Mouse (Mus musculus) lung, postnatal 4 days (tissue): ENCODE measurements around the gene Ddx39.

ENCODE experiments used
- DNase-seq, 2 experiments: peaks; one replicate each; pipeline ENCODE4 v3.0.0; 2021

Ddx39 gene

DNA sequence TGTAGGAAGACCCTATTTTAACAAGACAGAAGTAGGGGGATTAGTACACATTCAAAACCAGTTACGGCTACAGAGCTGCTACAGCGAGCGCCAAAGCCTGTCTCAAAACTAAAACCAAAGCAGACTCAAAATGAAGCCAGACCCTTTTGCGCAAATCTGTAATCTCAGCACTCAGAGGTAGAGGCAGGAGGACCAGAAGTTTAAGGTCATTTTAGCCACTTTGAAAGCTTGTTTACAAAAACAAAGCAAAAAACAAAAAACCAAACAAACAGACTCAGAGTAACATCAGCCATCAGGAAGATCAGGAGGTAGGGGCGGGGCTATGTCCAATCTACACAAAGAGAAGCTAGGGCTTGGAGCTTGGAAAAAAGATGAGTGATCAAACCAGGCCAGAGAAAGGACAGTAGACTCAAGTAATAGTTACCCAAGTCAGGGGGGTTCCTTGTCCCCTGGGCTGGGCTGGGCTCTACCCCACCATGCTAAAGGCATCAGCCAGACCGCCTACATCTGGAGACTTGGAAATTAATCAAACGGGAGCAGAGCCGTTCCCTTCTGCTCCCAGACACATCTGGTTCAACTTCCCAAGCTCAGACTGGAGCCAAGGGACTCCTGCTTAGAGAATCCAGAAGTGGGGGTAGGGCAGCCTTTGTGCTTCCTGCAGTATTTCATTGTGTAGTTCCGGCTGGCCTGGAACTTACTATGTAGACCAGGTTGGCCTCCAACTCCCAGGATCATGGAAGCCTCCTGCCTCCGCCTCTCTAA, 24.2 kb downstream of the Ddx39 start:
- DNase-seq = peak; percentile 30 to 51

GRCm38 (mm10) chr8:83739711-83740468, 24.9 kb downstream of the Ddx39 start:
- DNase-seq = peak; percentile 68 to 69

GRCm38 (mm10) chr8:83740586-83740975, 25.6 kb downstream of the Ddx39 start:
- peak in 1 of 2 experiments; percentile 27 for DNase-seq

GRCm38 (mm10) chr8:83740976-83741741, 26.2 kb downstream of the Ddx39 start, which contains the start of gene Adgre5:
Adgre5 (minus strand) TSS chr8:83741326.
- DNase-seq = peak; percentile 91 to 94

DNA sequence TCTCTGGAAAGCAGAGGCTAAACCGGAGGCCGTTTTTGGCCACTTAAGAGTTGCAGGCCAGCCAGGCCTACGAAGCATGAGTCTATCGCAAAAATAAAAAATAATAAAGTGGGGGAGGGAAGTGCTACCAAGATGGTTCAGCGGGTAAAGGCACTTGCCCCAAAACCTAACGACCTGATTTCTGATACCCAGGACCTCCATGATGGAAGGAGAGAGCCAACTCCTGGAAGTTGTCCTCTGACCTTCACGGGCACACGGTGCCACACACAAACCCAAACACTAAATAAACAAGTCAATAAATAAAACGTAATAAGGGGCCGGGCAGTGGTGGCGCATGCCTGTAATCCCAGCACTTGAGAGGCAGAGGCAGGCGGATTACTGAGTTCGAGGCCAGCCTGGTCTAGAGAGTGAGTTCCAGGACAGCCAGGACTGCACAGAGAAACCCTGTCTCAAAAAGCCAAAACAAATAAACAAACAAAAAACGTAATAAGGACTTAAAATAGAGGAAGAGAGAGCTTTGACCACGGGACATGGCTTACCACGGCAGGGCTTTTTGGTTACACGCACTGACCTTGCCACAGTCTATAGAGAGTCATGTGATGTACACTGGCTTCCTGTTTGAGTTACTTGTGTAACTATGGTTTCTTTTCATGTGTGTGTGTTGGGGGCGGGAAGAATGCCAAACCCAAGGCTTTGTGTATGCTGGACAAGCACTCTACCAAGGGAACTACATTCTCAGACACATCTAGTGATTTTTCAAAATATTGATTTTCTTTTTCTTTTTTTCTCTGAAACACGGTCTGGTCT, 27.1 kb downstream of the Ddx39 start:
- peak; percentile 63 to 72 for DNase-seq

DNA sequence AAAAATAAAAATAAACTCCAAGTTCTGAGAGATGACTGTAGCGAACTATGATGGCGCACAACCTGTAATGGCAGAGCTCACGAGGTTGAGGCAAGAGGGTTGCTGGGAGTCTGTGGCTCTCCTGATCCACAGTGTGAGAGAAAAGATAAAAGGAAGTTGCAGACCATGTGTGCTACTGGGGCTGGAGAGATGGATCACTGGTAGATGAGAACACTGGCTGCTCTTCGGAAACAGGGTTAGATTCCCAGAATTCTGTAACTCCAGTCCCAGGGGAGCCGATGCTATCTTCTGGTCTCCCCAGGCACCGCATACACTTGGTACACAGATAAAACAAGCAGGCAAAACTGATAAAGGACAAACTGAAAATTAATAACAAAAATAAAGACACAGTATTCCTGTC, 28.0 kb downstream of the Ddx39 start:
- no peak for DNase-seq

DNA sequence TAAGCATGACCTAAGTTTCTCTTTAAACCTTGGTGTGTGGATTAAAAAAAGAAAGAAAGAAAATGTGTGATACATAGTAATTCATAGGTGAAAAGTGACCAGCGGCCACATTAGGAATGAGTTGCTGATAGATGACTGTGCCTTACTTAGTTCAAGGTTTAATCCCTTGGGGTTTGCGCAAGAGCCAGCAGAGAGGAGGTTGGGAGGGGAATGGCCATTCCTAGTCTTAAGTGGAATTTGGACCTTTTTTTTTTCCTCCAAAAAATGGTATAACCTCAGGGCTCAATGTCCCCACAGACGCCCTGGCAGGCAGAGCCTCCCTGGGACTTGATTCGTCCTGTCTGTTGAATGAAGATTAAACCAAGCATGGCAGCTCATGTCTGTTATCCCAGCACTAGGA, 29.1 kb downstream of the Ddx39 start:
- no peak for DNase-seq

DNA sequence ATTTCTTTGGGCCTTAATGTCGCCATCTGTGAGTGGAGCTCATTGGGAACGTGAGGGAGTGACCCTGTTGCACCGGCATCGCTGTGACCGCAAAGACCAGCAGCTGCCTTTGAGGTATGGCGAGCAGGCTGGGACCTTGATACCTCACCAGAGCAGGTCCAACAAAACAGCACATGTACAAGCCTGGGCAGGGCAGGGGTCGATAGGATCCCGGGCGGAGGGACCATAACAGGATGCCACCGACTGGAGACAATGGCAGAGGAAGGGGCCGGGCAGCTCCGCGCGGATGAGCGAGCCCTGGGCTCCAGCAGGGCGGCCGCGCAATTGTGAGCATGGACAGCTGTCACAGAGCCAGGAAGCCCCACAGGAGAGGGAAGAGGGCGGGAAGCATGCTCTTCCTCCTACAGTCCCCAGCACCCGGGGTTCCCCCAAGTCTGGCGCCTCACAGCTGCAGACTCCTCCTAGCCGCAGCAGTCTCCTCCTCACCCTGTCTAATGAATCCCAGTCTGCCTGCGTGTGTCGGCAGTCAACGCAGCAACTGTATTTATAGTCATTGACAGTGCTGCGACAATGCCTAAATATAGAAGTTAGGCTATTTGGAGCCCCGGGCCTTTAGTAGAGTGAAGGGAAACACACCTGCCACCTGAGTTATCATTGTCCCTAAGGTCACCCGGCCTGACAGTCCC, 32.8 kb downstream of the Ddx39 start:
- peak; percentile 88 to 94 for DNase-seq

DNA sequence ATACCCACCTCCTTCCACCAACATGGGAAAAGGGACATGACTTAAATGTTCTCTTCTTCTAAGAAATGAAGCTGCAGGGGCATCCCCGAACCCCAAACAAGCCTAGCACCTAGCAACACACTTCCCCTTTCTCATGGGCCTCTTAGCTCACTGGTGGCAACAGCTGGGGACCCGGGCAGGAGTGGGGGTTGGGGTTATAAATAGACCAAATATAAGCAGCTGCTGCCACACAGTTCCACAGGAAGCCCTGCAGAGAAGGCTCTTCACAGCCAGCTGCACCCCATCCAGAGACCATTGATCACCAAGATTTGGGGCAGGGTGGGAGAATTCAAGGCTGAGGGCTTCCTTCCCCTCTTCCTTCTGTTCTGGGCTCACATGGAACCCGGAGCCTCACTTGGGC, 33.7 kb downstream of the Ddx39 start:
- peak; percentile 79 to 87 for DNase-seq

DNA sequence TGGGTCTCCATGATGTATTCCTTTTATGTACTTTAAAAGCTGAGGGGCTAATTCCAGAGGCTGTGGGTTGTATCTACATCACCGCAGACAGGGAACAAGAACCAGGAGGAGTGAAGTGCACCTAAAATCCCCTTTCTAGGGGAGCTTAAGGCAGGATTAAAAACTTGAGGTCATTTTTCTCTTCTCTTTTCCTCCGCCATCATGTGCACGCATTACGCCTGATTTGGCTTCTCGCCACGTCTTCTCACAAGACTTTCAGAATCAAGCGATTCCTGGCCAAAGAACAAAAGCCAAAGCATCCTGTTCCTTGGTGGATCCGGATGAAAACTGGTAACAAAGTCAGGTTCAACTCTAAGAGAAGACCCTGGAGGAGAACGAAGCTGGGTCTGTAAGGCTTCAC, 34.3 kb downstream of the Ddx39 start:
- DNase-seq = peak in 1 of 2 experiments; percentile 45

DNA sequence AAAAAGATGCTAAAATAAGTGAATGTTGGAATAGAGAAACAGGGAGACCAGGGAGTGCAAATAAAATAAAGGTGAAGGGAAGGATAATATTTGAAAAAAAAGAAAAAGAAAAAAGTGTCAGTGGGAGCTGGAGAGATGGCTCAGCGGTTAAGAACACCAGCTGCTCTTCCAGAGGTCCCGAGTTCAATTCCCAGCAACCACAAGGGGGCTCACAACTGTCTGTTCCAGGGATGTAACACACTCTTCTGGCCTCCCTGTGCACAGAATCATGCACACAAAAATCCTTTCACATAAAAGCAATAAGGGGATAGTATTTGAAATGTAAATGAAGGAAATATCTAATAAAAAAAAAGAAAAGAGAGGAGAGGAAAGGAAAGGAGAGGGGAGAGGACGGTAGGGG, 39.2 kb downstream of the Ddx39 start:
- DNase-seq = no peak

DNA sequence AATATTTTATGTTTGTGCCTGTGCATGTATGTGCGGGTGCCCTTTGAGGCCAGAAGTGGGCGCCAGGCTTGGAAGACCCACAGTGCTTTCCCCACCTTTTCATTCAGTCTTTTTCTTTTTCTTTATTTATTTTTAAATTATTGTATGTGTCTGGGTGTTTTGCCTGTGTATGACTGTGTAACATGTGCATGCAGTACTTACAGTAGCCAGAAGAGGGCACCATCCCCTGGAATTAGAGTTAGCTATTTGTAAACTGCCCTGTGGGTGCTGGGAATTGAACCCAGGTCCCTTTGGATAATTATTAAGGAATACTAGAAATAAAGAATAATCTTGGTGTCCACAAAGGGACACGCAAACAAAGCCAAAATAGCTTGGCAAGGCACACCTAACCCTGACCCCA, 41.3 kb downstream of the Ddx39 start:
- DNase-seq = no peak

DNA sequence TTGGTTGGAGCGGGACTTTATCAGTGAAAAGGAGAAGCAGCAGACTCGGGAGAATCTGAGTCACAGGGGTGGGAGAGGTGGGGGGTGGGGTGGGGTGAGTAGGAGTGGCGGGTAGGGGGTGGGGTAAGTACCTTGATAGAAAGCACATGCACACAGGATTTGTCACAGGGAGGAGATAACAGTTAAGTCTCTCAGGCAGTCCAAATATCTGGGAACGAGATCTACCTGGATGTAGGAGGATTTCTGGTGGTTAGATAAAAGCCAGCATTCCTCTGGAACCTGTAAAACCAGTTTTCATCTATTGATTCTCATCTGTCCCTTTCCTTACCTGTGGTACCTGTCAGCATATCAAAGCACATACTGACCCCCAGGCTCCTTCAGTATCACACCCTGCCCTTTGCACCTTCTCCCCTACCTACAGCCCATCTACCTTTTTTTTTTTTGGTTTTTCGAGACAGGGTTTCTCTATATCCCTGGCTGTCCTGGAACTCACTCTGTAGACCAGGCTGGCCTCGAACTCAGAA, 42.2 kb downstream of the Ddx39 start:
- DNase-seq = no peak

- DNase-seq = no peak
These were observed 43.3 kb downstream of the Ddx39 start for GRCm38 (mm10) chr8:83758298-83758697.

GRCm38 (mm10) chr8:83759231-83759759, 44.3 kb downstream of the Ddx39 start:
- DNase-seq = peak; percentile 33 to 44

DNA sequence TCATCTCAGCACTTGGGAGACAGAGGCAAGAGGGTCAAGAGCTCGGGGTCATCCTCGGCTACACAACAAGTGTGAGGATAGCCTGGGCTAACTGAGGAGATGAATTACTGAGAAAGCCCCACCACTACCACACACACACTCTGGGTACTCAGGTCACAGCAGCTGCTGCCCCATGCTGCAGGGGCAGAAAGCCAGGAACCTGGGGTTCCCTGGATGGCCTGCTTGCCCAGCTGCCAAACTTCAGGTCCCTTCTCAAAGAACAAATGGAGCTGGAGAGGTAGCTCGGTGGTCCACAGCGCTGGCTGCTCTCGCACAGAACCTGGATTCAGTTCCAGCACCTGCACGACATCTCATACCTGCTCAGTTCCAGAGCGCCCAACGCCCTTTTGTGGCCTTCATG, 49.1 kb downstream of the Ddx39 start:
- no peak for DNase-seq

GRCm38 (mm10) chr8:83764717-83765116, 49.7 kb downstream of the Ddx39 start:
- DNase-seq = no peak

DNA sequence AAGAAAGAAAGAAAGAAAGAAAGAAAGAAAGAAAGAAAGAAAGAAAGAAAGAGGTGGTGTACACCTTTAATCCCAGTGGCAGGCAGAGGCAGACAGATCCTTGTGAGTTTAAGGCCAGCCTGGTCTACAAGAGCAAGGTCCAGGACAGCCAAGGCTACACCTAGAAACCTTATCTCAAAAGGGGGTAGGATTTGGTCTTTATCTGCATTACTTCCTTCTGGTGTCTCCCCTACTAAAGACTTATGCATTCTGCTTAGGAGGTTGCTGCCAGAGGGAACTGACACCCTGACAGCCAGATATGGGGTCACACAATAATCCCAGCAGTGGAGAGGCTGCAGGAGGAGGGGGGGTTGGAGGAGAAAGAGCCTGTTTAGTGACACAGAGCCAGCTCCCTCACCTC, 50.7 kb downstream of the Ddx39 start:
- DNase-seq = no peak

GRCm38 (mm10) chr8:83767442-83767841, 52.5 kb downstream of the Ddx39 start:
- no peak for DNase-seq

DNA sequence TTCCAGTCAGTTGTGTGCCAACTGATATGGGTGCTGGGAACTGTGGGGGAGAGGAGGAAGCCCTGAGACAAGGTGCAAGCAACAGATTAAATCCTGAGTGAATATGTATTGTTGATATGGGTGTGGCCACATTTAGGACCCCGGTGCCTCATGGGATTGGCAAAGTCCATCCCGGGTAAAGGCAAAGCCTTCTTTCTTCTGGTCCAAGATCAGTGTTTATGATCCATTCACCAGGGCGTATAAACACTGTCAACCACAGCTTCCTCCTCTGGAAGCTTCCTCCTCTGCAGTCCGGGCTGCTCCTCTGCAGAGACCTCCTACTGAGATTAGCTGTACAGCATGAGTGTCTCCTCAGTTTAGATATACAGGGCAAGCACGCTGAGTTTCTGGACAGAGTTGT, 53.5 kb downstream of the Ddx39 start:
- peak; percentile 73 to 80 for DNase-seq

- DNase-seq = no peak
These were observed 54.7 kb downstream of the Ddx39 start for GRCm38 (mm10) chr8:83769720-83770119.
